Mouse (Mus musculus) urinary bladder, postnatal 14 days (tissue): ENCODE measurements around the gene Mrpl43.

Source experiments
- DNase-seq: peaks from one replicate; pipeline ENCODE4 v3.0.0; 2021; ENCODE audit warnings: low spot score

Gene Mrpl43

DNA sequence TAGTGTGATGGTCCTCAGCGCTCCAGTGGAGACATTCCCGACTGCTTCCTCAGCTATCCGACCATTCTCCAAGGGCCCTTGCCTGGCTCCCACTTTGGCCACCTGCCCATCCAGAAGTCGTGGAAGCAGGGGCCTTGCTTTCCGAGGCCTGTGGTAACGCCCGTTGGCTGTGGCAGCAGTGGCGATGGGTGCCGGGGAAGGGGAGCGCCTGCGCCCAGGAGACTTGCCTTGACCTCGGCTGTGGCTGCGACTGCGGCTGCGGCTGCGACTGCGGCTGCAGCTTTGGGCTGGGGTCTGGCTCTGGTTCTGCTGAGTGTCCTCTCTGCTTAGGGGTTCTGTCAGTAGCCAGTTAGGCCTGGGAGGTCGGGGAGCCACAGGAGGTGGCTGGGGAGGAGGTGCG, 22.5 kb upstream of the Mrpl43 start:
- no peak for DNase-seq

- no peak for DNase-seq
Observed at GRCm38 (mm10) chr19:45027848-45028247, 21.6 kb upstream of the Mrpl43 start.

DNA sequence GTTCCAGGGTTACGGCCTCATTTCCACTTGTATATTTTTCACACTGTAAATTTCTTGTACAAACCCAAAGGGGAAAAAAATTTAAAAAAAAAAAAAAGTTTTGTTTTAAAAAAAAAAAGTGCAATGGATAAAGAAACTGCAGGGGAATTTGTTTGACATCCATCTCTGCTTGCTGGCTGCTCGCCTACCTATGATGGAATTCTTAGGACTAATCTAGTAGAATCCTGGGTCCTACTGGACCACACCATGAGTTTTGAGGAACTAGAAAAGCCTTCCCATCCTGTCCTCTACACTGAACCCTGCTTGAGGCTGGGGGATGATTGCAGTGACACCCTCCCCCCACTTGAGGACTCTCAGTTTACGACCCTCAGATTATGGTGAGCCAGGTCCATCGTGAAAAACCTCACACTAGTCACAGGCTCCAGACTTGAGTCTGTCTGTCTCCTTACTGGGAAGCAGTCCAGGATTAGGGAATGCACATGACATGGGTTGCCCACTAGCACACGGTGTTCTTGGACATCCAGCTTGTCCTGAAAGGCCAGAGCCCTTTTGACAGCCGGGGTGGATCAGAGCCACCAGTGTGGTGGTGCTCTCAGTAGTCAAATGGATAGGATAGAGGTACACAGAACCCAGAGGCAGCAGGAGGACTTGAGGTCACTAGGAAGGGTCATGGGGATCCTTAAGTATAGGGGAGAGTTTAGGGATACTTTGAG, 20.9 kb upstream of the Mrpl43 start:
- DNase-seq, result no peak

DNA sequence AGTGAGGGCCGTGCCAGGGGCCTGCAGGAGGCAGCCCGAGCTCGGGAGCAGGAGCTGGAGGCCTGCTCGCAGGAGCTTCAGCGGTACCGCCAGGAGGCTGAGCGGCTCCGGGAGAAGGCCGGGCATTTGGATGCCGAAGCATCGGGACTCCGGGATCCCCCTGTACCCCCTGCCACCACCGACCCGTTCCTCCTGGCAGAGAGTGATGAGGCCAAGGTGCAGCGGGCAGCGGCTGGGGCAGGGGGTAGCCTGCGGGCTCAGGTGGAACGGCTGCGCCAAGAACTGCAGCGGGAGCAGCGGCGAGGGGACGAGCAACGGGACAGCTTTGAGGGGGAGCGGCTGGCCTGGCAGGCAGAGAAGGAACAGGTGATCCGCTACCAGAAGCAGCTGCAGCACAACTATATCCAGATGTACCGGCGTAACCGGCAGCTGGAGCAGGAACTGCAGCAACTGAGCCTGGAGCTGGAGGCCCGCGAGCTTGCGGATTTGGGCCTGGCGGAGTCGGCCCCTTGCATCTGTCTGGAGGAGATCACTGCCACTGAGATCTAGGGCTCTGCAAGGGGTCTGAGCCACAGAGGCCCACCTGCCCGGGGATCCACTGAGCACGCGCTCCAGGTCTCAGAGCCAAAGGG, 19.8 kb upstream of the Mrpl43 start:
- no peak for DNase-seq

DNA sequence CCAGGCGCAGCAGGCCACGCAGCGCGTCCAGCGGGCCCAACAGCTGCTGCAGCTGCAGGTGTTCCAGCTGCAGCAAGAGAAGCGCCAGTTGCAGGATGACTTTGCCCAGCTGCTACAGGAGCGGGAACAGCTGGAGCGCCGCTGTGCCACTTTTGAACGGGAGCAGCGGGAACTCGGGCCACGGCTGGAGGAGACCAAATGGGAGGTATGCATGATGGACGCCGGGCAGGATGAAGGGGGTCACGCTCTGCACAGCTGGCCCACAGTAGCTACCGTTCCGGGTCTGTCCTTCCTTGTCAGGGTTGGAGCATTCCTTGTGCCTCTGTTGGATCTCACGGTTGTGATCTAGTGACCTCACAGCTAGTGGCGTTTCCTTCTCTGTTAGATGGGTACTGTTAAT, 18.5 kb upstream of the Mrpl43 start:
- DNase-seq, result no peak

DNA sequence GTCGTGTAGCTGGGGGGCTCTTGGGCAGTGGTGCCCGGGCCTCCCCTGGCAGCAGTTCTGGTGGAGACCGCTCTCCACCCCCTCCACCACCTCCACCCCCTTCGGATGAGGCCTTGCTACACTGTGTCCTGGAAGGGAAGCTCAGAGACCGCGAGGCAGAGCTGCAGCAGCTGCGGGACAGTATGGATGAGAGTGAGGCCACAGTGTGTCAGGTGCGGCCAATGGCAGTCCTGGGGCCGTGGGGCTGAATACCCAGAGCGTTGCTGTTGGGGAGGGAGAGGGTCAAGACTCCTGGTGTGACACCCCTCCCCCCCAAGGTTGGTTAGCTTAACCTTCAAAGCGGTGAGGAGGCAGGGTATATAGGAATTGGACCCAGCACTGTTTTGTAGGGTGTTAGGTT, 17.8 kb upstream of the Mrpl43 start:
- no peak for DNase-seq

GRCm38 (mm10) chr19:45021362-45021761, 15.1 kb upstream of the Mrpl43 start:
- DNase-seq, result no peak

DNA sequence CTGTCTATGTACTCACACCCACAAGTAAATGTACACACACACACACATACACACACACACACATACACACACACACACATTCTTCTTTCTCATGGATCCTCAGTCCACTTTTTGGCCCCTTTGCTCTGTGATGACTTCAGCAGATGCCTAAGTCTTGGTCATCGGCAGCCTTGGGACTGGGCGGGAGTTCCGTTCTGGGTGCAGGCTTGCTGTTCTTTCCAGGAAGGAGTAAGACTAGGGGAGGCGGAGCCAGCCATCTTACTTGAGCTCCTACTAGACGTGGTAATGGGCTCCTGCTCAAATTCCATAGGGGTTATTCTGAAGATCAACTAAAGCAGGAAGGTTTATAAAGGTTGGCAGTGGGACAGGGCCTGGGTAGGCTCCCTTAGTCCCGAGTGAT, 14.1 kb upstream of the Mrpl43 start:
- DNase-seq, result peak; percentile 69

GRCm38 (mm10) chr19:45018351-45018831, 12.1 kb upstream of the Mrpl43 start:
- no peak for DNase-seq

DNA sequence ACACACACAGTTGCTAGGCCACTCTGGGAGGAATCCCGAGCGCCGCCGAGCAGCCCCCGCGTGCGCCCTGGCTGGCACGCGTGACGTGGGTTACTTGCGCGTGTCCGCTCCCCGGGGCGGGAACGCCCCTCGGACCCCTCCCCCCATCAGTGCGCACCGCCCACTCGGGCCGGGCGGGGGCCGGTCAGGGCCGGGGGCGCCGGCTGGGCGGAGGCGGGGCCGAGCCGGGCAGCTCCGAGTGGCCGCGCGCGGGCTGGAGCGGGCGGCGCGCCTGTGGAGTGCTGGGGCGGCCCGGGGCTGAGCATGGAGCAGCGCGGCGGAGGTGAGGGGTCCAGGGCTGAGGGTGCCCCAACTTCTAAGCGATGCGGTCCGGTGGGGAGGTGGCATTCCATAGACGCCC, 11.7 kb upstream of the Mrpl43 start:
- DNase-seq, result peak; percentile 89

GRCm38 (mm10) chr19:45017216-45017771, 11.1 kb upstream of the Mrpl43 start:
- DNase-seq, result peak; percentile 86

GRCm38 (mm10) chr19:45016341-45017215, 10.3 kb upstream of the Mrpl43 start:
- DNase-seq, result peak; percentile 76

DNA sequence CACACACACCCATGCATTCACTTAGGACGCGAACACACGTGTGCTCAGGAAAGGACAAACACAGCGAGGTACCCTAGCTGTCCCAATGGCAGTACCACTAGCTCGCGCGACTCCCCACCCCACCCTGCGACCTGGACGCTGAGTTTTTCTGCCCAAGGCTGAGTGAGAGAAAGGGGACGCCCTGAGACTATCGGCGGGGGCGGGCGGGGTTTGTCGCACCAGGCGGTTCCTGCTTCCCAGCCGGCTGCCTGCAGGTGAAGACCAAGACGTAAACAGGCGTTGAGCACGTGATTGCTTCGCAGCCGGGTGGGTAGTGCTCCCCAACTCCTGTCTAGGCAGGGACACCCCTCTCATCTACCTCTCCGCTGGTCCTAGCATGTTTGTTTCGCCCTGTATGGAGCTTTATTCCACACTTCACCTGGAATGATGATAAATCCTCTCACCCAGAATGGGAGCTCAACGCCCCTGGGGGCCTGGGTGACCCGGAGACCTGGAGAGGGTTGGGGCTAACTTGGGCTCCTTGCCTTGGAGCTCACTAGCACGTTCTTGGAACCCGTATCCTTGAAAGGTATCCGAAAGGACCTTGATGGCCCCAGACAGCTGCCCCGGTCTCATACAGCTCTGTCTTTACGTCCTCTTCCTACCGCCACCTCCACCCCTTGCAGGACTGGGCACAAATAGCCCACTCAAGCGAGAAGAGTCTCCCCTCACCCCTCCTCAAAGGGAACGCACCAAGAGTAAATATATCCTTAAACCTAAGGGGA, 9.5 kb upstream of the Mrpl43 start:
- DNase-seq, result peak; percentile 74

- peak; percentile 70 for DNase-seq
Observed at GRCm38 (mm10) chr19:45014981-45015402, 8.8 kb upstream of the Mrpl43 start.

GRCm38 (mm10) chr19:45014335-45014971, 8.2 kb upstream of the Mrpl43 start, which contains the start of gene Lzts2:
TSS of gene Lzts2 (plus strand) at chr19:45014414.
- DNase-seq, result no peak

DNA sequence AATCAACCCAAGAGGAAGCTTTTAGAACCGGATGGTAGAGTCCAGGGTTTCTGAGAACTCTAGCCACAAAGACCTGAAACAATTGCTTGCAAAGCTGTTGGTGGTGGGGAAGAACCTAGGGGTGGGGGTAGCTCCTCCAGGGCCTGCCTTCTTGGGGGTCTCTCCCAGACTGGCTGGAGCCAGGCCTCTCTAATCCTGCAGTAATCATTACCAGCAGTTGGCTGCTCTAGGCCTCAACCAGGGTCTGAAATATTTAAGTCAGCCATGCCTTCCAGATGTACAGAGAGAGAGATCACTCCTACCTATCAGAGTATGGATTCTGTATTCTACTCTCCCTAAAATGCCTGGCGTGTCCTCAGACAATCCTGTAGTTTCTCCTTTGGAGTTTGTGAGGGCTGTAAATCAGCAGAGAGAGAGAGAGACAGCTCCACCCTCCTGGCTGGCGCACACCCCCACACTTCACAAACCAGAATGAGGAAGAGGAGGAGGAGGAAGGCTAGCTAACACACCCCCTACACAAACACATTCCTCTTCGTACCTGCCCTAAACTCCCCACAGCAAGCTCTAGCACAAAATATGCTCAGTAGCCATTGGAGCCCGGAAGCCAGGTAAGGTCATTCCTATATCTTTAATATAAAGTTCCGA, 7.5 kb upstream of the Mrpl43 start:
- no peak for DNase-seq

DNA sequence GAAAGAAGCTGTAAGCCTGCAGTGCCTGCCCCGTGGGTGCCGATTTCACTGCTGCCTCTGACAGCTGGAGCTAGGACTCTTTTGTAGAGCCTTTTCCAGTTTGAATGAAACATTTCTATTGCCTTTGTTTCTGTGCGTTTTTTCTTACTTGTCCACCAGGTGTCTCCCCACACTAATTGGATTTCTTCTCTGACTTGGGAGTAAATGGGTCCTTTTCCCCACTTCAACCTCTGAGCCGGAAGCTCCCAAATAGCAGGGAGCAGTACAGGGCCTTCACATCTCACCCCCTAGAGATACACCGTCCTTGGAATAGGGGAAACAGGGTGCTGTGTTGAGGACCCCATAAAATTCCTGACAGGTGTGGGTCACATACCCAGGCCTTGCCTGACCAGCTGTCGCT, 6.4 kb upstream of the Mrpl43 start:
- DNase-seq, result no peak

DNA sequence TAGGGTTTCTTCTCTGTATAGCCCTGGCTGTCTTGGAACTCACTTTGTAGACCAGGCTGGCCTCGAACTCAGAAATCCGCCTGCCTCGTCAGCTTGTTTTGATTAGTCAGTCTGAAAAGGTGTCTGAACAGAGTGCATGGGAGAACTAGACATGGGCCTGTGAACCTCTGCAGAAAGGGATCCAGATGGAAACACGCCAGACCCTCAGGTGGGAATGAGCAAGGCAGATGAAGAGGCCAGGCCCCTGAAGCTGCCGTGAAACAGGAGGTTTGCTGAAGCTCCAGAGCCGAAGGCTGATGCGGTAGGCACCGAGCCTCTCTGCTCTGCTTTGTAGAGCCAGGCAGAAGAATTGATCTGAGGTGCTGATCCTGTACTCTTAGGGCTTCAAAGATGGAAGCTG, 6.0 kb upstream of the Mrpl43 start:
- DNase-seq, result no peak

DNA sequence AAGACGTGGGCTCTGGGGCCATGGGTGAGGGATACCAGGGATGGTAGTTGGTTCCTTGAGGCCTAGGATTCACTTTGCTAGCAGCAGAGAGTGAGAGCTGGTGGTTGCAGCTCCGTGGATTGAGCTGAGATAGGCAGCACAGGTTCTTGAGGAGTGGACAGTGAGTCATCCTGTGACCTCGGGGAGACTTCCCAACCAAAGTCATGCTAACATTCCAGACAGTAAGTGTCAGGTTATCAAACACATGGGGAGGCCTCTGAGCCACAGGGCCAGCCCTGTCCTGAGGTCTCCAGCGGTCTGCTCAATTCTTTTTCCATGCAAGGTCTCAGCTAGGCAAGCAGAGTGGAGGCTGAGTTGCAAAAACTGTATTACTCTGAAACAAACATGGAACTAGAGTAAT, 4.4 kb upstream of the Mrpl43 start:
- DNase-seq, result no peak

DNA sequence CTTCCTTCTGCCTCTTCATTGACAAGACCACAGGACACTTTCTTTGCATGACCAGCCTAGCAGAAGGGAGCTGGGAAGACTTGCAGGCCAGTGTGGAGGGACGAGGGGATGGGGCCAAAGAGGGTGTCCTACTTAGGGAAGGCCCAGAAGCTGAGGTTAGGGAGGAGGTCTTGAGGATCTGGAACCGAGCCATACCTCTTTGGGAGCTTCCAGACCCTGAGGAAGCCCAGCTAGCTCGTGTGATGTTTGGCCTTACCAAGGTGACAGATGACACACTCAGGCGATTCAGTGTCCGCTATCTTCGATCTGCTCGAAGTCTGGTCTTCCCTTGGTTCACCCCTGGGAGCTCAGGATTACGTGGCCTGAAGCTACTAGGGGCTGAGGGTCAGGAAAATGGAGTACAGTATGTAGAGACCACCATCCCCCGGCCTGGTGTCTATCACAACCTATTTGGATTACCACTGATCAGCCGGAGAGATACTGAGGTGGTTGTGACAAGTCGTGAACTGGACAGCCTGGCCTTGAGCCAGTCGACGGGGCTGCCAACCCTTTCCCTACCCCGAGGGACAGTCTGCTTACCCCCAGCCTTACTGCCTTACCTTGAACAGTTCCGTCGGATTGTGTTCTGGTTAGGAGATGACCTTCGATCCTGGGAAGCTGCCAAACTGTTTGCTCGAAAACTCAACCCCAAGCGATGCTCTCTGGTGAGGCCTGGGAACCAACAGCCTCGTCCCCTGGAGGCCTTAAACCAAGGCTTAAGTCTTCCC, 1.4 kb upstream of the Mrpl43 start:
- no peak for DNase-seq
